Mouse (Mus musculus) layer of hippocampus, adult 2 months (tissue): Measurements from ENCODE around the gene Asb16. TPM values are rescaled to one million over a fixed set of nuclear protein-coding genes. Genes with fewer than 3 reads are reported as not detected.

Experiments
- DNase-seq, 2 experiments: peaks; one replicate each; pipeline ENCODE4 v3.0.0; 2022; ENCODE audit warnings: low spot score in 2 of 2
- H3K27ac ChIP-seq: fragments of 200-600 bp; 2 replicates; pipeline ENCODE4 v1.8.1; 2022
- H3K4me3 ChIP-seq: fragments of 200-600 bp; 2 replicates; pipeline ENCODE4 v1.8.1; 2022; ENCODE audit warnings: mild to moderate bottlenecking
- CTCF ChIP-seq: fragments of 200-600 bp; conservative IDR thresholded peaks from 2 replicates; pipeline ENCODE4 v1.8.1; 2022; ENCODE audit warnings: antibody characterized with exemption, mild to moderate bottlenecking, moderate library complexity
- total RNA-seq, 2 experiments: library from RNA; stranded (reverse); gene quantifications; 2 replicates each; pipeline ENCODE4 v1.2.3; 2021

The Asb16 gene
- total RNA-seq, 2 experiments from 2014 or later: 2.0 TPM

DNA sequence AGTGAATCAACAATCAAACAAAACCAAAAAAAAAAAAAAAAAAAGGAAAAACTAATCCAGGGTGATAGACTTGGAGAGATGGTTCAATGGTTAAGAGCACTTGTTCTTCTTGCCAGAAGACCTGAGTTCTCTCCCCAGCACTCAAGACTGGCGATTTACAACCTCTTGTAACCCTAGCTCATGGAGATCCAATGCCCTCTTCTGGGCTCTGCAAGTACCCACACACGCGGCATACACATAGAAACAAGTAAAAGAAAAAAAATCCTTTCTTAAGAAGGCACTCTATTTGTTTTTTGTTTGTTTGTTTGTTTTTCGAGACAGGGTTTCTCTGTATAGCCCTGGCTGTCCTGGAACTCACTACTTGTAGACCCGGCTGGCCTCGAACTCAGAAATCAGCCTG lies 15.4 kb downstream of the Asb16 start:
- Histone ChIP-seq H3K4me3 (peak overlapping the region; percentile 86; the same call in 1 of the 2 replicates), H3K27ac (peak overlapping the region; percentile 96)
- TF ChIP-seq CTCF: no peak
- no peak for DNase-seq

DNA sequence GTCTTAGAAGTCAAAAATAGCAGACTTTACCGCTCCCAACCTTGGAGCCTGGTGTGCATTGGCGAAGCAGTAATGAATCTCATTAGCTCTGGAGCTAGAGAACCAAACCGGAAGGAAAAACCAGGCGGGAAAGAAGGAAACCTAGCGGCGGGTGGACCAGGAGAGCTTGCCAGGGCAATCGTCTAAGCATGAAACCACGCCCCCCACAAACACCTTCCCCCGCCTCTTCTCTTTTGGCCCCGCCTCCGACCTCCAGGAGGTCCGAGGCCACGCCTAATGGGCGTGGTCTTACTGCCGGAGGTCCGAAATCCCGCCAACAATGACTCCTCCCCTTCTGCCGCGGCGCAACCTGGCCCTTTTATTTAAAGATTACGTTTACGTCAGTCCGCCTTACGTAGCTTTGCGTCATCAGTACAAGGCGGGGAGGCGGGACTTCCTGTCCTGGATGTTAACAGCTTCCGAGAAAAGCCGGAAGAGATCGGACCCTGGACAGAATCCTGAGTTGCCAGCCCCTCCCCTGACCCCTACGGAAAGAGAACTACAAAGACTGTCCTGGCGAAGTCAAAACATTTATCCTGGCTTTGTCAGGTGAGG lies 16.1 kb downstream of the Asb16 start, which contains the start of gene Tmub2:
Gene Tmub2 (plus strand): TSS at position 431 of the 594 bp plus-strand sequence.
- peak within 1 kb of the TSS; percentile 86 for H3K4me3 ChIP-seq
- peak; percentile 91 to 96 for DNase-seq
- TF ChIP-seq CTCF: peak; percentile 42
- peak within 1 kb of the TSS; percentile 96 for H3K27ac ChIP-seq

DNA sequence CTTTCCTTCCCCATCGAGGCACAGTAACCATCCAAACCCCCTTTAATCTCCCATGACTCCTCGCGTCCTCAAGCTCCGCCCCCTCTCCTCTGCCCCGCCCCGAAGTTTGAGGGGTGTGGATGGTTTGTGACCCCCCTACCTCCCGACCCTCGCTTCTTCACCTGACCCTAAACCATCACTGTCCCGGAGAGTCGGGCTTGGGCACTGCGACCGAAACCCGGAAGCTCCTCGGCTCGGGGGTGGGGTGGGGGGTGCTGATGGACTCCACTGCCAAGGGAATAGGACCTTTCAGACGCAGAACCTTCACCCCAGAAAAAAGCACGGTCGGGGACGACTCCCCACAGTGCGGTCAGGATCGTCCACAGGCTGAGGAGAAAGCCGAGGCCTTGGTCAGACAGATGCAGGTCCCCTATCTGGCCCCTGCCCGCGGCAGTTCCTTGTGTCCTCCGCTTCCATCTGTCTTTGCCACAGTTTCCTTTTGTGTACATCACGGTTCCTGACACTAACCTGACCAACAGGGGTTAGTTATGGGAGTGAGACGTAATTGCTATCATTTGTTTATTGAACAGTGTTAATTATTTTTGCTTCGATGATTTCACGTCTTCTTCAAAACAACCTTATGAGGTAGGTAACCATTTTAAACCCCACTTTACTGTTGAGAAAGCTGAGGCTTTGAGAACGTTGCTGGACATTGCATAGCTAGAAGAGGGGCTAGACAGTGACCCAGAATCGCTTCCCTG lies 16.7 kb downstream of the Asb16 start:
- H3K27ac ChIP-seq: peak overlapping the region; percentile 96
- TF ChIP-seq CTCF: no peak
- DNase-seq: no peak
- peak overlapping the region; percentile 86 for H3K4me3 ChIP-seq

DNA sequence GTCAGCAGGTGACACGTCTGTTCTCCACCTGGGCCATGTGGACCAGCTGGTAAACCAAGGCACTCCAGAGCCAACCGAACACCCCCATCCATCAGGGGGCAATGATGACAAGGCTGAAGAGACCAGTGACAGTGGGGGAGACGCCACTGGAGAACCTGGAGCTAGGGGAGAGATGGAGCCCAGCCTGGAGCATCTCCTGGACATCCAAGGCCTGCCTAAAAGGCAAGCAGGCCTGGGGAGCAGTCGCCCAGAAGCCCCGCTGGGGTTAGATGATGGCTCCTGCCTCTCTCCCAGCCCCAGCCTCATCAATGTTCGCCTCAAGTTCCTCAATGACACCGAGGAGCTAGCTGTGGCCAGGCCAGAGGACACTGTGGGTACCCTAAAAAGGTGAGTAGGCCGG lies 18.9 kb downstream of the Asb16 start:
- no peak overlapping the region for H3K4me3 ChIP-seq
- no peak overlapping the region for H3K27ac ChIP-seq
- DNase-seq: no peak
- TF ChIP-seq CTCF: no peak

DNA sequence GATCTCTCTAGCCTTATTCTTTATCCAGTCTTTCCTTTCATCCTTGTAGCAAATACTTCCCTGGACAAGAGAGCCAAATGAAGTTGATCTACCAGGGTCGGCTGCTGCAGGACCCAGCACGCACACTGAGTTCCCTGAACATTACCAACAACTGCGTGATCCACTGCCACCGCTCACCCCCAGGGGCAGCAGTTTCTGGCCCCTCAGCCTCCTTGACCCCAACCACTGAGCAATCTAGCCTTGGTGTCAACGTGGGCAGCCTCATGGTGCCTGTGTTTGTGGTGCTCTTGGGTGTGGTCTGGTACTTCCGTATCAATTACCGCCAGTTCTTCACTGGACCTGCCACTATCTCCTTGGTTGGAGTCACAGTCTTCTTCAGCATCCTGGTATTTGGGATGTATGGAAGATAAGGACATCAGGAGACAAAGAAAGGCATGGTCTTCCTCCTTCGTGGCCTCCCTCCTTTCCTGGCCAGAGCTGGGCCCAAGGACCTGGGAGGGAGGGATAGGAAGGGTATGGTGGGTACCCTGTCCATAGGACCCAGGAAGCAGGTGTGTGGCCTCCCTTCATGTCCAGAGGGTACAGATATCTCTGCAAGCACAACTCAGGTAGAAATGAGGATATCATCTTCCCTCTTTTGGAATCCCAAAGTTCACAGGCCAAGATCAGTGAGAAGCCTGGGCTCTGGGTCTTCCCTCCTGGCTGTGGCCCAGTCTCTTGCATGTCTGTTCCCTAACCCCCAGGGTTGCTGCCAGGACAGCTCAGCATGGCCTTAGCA lies 19.7 kb downstream of the Asb16 start:
- TF ChIP-seq CTCF: no peak; the same call in 1 of the 2 replicates
- DNase-seq: no peak
- H3K4me3 ChIP-seq: no peak overlapping the region
- peak overlapping the region; percentile 46; the same call in 1 of the 2 replicates for H3K27ac ChIP-seq

DNA sequence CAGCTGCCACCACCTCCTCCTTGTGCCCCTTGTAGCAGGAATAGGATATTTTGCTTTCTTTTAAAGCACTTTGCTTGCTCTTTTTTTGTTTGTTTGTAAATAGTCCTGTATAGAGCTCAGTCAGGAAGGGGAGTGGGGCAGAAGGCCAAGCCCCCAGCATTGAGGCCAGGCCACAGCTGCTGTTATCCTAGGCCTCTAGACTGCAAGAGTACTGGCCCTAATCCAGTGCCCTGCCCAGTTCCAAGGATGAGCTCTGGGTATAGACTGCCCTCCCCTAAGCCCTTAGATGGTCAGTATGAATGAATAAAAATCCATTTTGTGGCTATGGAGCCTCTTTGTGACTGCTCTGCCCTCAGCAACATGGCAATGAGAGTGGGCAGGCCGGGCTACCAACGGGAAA lies 20.4 kb downstream of the Asb16 start:
- H3K27ac ChIP-seq: peak overlapping the region; percentile 46; the same call in 1 of the 2 replicates
- H3K4me3 ChIP-seq: no peak overlapping the region
- DNase-seq: no peak
- TF ChIP-seq CTCF: no peak

DNA sequence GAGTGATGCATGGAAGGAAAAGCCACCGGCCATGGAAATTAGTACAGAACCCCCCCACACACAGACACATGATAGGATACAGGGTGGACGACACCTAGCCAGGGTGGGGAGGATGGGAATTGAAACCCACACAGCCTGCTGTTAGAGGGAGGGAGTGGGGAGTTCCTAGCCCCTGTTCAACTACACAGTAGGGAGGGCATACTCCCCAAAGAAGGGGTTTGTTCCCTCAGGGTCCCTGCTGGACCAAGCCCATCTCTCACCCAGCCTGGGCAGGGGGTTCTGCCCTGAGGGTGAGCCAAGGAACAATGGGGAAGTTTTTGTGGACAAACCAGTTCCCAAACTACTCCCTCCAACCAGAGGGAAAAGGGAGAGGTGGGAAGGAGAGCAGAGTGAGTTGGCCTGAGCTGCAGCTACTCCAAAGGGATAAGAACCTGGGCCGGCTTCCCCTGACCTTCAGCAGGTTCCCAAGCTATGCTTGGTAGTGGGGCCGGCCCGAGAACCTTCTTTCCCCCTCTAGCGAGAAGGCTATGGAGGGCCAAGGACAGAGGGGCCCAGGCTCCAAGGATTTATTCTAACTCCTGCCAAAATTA lies 21.1 kb downstream of the Asb16 start:
- no peak for TF ChIP-seq CTCF
- Histone ChIP-seq H3K4me3 (no peak overlapping the region), H3K27ac (no peak overlapping the region)
- no peak for DNase-seq

DNA sequence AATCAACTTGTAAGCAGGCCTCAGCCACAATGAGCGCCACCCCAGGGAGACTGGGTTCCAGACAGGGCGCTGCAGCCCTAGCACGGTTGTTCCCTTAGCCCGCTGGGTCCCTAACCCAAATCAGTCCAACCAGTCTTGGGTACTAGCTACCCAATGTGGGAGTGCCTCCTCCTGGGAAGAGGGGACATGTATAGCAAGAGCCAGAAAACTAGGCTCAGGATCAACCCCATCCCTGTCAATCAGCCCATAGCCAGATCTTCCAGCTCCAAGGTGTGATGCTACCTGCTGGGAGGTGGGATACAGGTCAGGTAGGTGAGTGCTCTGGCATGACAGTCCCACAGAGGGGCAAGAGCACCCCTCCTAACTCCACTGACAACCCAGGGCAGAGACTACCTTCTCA lies 21.6 kb downstream of the Asb16 start:
- H3K4me3 ChIP-seq: no peak overlapping the region
- DNase-seq: no peak
- no peak for TF ChIP-seq CTCF
- H3K27ac ChIP-seq: no peak overlapping the region

DNA sequence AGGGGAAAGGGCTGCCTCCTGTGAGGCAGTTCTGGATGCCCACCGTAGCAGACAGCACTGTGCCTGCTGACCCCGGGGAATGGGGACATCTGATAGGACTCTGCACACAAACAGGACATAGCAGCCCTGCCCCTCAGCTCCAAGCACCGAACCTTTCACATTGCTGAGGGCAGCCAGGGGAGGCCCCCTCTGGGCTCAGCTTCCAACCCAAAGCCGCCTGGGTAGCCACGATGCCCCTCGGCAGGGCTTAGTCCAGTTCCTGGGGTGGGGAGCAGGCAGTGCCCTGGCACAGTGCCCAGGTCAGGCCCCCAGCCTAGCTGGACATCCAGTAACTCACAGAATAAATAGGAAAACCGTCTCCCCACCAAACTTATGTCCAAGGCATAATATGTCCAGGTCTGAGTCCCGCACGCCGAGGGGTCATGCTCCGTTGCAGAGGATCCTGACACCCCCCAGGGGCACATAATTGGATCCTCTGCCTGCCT lies 22.6 kb downstream of the Asb16 start:
- no peak for TF ChIP-seq CTCF
- Histone ChIP-seq H3K27ac (no peak overlapping the region), H3K4me3 (no peak overlapping the region)
- no peak for DNase-seq

DNA sequence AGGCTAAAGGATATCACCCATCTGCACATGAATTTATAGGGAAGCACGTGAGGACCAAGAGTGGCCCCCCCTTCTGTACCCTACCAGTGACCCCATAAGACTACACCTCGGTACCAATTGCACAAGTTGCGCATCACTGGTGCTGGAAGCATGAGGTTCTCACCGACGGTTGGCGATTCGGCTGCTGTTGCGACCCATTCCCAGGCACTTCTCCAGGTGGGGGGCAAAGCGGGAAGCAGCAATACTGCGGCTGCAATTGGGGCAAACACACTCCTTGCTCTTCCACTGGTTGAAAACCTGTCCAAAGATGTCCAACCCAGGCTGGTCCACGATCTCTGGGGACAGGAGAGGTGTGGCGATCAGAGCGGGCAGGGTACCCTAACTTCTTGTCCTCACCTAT lies 25.4 kb downstream of the Asb16 start:
- no peak for DNase-seq
- TF ChIP-seq CTCF: no peak
- no peak overlapping the region for H3K4me3 ChIP-seq
- no peak overlapping the region for H3K27ac ChIP-seq

DNA sequence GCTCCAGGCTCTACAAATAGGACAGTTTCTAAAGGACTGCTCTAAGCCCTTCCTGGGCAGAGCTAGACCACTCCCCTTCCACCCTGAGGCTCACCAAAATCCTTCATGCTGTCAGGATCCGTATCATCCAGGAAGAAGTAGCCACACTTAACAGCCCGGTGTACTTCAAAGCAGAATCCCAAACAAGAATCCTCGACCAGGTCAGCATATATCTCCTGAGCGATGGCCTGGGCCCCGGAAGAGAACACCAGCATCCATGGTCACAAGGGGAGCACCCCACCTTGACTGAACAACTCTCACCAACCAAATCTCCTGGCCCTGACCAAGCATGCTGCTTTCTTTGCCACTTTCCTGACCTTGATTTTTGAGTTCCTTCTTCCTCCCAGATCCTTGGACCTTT lies 25.9 kb downstream of the Asb16 start:
- no peak for DNase-seq
- Histone ChIP-seq H3K27ac (peak overlapping the region; percentile 86; the same call in 1 of the 2 replicates), H3K4me3 (no peak overlapping the region; the same call in 1 of the 2 replicates)
- no peak for TF ChIP-seq CTCF

DNA sequence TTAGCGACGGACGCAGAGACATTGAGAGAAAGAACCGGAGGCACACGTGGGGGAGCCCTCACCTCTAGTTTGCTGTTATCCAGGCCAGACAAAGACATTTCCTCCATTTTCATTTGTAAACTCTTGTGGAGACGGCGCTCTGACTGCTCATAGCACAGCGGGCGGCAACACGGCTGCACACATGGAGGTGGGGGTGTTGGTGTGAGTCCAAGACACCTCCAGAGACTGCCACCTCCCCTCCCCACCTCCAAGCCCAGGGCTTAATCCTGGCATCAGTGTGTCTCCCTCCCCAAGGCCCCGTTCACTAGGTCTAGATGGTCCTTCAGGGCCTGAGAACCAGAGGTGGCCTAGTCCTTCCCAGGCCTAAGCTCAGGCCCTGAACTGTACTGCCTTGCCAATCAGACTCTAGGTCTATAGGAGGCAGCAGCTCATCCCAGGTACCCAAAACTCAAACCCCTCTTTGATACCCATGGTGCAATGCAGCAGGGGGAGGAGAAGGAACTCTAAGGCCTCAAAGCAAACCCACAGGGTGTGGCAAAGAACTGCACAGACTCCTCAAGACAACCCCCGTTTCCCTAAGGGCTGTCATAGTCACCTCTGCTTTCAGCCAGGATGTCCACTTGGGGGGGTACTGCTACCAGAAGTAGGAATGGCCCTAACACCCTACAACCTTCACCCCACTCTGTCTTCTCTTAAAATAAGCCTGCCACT lies 26.5 kb downstream of the Asb16 start:
- Histone ChIP-seq H3K4me3 (peak overlapping the region; percentile 82), H3K27ac (peak overlapping the region; percentile 86)
- DNase-seq: peak in 1 of 2 experiments; percentile 28
- no peak; the same call in 1 of the 2 replicates for TF ChIP-seq CTCF
